Mouse (Mus musculus): ENCODE data around the gene Igsf6.
"Not testable (repeated sequence)": the region's sequence is repeated elsewhere in the genome, so short reads cannot be mapped to it uniquely, and the experiment has no call there.

Gene Igsf6

GRCm38 (mm10) chr7:121059477-121060218, 14.7 kb downstream of the Igsf6 start:
- DNase-seq (ENCODE audit: low spot score in 2 of 2): no peak

- DNase-seq (ENCODE audit: low spot score in 2 of 2): no peak
These were observed 21.3 kb downstream of the Igsf6 start for GRCm38 (mm10) chr7:121053071-121053470.

DNA sequence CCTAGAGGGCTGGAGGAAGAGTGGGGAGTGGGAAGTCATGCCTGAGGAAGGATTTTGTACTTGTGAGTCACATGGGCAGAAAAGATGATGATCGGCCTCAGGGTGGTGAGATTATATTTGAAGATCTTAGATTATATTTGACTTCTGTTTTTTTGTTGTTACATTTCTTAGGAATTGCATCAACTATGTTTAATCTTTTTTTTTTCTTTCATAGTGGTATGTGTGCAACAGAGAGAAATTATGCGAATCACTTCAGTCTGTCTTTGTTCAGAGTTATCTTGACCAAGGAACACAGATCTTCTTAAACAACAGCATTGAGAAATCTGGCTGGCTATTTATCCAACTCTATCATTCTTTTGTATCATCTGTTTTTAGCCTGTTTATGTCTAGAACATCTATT, 26.7 kb downstream of the Igsf6 start:
- DNase-seq (ENCODE audit: low spot score in 2 of 2): no peak

DNA sequence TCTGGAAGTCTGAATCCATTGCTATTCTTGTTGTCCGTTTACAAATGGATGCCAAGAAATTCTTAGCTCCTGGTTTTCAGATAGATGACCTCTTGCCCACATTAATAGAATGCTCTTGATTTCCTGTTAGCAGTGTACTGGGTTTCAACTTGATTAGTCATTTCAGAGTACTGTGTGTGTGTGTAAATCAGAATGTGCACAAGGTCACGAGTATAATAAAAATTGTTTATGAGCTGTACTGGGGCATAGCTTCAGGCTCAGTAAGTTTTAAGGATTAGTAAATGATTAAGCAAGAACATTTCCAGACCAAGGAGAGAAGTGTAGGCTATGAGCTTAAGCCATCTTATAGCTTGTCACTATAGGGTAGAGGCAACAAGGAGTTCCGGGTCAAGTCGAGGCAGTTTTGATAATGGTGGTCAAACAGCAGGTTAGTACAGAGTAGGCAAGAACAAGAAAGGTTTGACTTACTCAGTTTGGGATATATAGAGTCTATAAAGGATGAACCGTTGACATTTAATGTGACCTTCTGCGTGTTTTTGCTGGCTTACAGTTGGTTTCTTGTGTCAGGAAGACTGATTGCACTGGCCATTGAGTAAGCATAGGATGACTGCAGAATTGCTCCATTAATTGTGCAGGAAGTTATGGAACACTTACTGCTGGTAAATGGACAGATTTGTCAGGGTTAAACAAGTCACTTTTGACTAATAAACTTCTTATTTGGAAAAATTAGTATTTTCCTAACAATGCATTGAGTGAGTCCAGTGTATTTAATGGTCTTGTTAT, 28.5 kb downstream of the Igsf6 start:
- no peak for DNase-seq (ENCODE audit: low spot score in 2 of 2)

DNA sequence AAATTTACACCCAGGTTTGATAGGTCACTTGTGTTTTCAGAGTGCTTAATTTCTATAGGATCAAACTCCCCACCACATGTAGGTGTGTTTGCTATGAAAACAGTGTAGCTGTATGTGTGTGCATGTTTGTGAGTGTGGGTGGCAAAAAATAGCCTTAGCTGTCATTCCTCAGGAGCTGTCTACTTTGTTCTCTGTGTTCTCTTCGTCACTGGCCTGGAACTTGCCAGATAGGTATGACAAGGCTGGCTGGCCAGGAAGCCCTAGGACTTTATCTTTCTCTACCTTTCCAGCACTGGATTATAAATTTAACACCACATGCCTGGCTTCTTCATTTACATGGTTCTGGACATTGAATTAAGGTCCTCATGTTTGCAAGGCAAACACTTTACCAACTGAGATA, 30.1 kb downstream of the Igsf6 start:
- no peak for DNase-seq (ENCODE audit: low spot score in 2 of 2)

DNA sequence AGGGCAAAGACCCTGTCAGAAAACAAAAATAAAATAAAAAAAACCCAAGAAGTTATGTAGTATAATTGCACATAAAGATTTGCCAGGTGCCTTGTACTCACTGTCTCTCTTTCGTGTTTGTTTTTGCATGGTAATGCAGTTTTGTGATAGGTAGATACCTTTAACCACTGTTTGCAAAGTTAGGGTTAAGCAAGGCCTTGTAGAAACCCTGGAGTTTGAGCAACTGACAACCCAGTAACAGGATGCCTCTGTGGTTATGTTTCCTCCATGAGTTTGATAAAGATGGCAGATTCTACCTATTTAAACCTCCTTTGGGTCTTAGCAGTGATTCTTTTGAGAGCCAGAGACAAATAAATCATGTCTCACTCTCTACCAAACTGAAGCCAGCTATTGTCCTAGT, 30.9 kb downstream of the Igsf6 start:
- DNase-seq (ENCODE audit: low spot score in 2 of 2): no peak

- DNase-seq (ENCODE audit: low spot score in 2 of 2): no peak
These were observed 31.4 kb downstream of the Igsf6 start for GRCm38 (mm10) chr7:121043004-121043403.

- no peak for DNase-seq (ENCODE audit: low spot score in 2 of 2)
These were observed 32.4 kb downstream of the Igsf6 start for GRCm38 (mm10) chr7:121041989-121042388.

DNA sequence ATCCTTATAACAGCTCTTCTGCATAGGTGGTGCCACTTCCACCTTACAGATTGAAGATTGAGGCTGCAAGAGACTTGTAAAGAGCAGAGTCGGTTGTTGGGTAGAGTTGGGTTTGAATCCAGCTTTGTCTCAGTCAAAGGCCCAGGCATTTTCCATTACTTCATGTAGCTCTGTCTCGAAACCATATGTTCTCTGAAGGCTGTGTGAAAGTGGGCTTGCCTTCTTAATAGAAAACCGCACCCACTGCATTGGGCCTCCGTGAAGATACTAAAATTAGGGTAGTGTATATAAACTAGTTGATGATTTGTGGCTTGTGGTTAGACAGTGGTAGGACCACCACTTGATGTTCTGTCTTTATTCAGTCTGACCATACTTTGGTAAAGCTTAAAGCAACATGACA, 33.8 kb downstream of the Igsf6 start:
- DNase-seq (ENCODE audit: low spot score in 2 of 2): no peak

- DNase-seq (ENCODE audit: low spot score in 2 of 2): no peak
These were observed 39.1 kb downstream of the Igsf6 start for GRCm38 (mm10) chr7:121035161-121035721.

- no peak for DNase-seq (ENCODE audit: low spot score in 2 of 2)
These were observed 39.7 kb downstream of the Igsf6 start for GRCm38 (mm10) chr7:121034701-121035141.

GRCm38 (mm10) chr7:121033856-121034652, 40.3 kb downstream of the Igsf6 start, which contains the start of gene Mettl9:
Mettl9 (plus strand) TSS chr7:121034445.
- peak; percentile 94 to 98 for DNase-seq (ENCODE audit: low spot score in 2 of 2)

DNA sequence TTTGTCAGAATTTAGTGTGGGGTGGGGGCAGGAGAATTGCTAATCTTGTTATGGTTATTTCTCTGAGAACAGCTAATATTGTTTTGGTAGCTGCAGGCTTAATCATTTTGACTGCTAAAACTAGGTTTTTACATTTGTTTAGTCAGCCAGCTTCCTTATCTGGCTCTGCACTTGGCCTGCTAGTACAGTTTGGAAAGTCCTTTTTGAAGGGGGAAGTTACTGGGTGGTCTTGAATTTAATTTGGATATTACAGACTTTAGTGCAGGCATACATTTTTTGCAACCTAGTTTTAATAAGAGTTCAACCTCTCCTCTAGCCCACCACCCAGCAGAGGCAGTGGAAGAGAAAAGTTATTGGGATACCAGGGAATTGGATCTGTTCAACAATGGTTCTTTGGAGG, 44.4 kb downstream of the Igsf6 start:
- not testable (repeated sequence) for DNase-seq (ENCODE audit: low spot score in 2 of 2)

DNA sequence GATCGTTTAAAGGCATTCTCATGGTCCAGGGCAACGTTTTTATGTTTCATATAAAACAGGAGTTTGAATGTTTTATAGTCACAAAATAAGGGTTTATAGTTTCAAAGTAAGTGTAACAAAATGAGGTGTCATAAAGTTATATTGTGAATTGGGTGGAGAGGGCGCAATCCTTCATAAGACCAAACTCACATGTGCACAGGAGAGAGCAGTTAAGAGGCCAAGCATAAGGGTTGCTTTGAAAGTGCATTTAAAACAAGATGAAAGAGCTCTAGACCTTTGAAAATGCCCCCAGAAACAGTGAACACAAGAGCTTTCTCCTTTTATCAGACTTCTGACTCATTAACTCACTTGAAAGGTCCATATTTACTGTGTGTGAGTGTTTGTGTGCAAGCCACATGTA, 48.1 kb downstream of the Igsf6 start:
- DNase-seq (ENCODE audit: low spot score in 2 of 2): no peak

DNA sequence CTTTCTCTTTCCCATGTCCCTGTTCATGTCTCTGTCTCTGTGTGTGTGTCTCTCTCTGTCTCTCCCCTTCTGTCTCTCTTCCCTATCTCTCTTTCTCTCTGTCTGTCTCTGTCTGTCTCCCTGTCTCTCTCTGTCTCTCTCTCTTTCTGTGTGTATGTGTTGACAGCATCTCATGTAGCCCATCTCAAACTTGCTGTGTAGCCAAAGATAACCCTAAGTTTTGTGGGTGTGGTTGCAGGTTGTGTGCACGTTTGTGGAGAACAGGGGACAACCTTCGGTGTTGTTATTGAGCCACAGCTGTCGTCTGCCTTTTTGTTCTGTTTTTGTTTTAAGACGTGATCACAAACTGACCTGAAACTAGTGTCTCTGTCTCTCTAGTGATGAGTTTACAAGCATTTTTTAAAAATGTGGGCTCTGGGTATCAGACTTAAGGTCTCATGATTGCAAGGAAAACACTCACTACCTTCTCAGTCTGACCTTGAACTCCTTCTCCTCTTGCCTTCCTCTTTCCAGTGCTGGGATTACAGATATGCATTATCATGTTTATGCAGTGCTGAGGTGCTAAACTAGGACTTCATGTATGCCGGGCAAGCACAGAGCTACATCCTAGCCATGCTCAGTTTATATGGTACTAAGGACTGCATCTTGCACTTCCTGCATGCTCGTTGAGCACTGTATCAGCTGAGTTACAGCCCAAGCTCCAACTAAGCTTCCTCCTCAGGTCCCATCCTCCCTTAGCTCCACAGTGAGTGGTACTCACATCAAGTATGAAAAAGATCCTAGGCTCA, 49.0 kb downstream of the Igsf6 start:
- no peak for DNase-seq (ENCODE audit: low spot score in 2 of 2)

DNA sequence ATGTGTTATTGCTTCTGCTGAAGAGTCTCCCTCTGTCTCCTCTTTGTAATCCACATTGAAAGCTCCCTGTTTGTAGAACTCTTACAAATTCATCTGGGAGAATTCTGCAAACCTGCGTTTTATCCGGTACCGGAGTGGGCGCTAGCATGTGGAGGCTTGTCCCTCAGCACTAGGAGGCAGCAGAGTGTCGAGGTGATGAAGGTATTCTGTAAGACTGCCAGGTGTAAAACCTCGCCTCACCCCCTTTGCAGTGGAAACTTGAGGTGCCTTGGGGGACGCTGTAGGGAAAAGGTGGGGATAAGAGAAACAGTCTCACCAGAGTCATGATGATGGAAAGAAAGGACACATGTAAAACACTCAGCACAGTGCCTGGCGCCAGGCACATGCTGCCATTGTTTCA, 54.1 kb downstream of the Igsf6 start:
- no peak for DNase-seq (ENCODE audit: low spot score in 2 of 2)

DNA sequence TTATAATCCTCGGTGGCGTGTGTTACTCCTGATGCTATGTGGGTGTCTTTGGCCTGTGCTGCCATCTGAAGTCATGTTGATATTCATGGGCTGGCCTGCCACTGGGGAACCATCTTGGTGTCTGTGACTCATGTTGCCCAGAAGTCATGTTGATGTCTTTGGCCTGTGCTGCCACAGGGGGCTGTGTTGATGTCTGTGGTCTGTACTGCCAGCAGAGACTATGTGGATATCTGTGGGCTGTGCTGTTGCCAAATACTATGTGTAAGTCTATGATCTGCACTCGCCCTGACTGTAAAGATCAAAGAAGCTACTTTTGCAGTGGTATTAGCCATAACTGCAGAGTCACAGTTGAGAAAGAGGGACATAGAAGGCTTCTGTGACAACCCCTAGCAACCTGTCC, 55.6 kb downstream of the Igsf6 start:
- DNase-seq (ENCODE audit: low spot score in 2 of 2): no peak

- DNase-seq (ENCODE audit: low spot score in 2 of 2): no peak
These were observed 59.9 kb downstream of the Igsf6 start for GRCm38 (mm10) chr7:121014486-121014885.
